Comparison of ENCODE assay signal across 8 mouse cellular contexts in genomic region chr5:64505227-64505834, GRCm38 (mm10).
DNase-seq lines count a peak whose midpoint lies in the region; ATAC-seq lines count a peak whose summit lies in the region.

No protein-coding gene starts in this region.

- H3K27me3 ChIP-seq in hindbrain, embryonic 16.5 days (replicated peaks; ENCODE audit: control insufficient read depth, insufficient read depth, low read length), result no peaks in the 10 kb centered on the region
- no peaks in the 10 kb centered on the region for H3K27me3 ChIP-seq in liver, embryonic 13.5 days

- peak; percentile 17 to 41 for DNase-seq in cerebellum, postnatal 10 days
- DNase-seq in cerebellum, adult 11-12 months, result no peak
- peak; percentile 47 for DNase-seq in brain, adult 2 months (ENCODE audit: low read depth, low spot score)
- DNase-seq in gastrocnemius, adult 18-20 months (ENCODE audit: low spot score), result peak; percentile 36
- DNase-seq in liver, embryonic 13.5 days, result peak; percentile 84
- peak; percentile 76 for DNase-seq in naive thymus-derived CD4-positive, alpha-beta T cell, adult 2 months (ENCODE audit: low read depth)
- DNase-seq in thymus, postnatal 0 days (ENCODE audit: low spot score), result peak; percentile 73

- peaks cover 11% of the 10 kb centered on the region; the same call in 1 of the 2 replicates for H3K4me1 ChIP-seq in hindbrain, embryonic 16.5 days (ENCODE audit: control insufficient read depth, insufficient read depth, low read depth, low read length)
- H3K4me1 ChIP-seq in liver, embryonic 13.5 days (replicated peaks), result peaks cover 80% of the 10 kb centered on the region

- 2% methylated on average over 17 of the region's 17 CpGs for WGBS in hindbrain, embryonic 16.5 days
- 3% methylated on average over 17 of the region's 17 CpGs for WGBS in liver, embryonic 13.5 days (ENCODE audit: insufficient replicate concordance)

- H3K9me3 ChIP-seq in hindbrain, embryonic 16.5 days (ENCODE audit: control insufficient read depth, low read length), result no peaks in the 10 kb centered on the region
- H3K9me3 ChIP-seq in liver, embryonic 13.5 days (replicated peaks), result no peaks in the 10 kb centered on the region

- H3K4me3 ChIP-seq in hindbrain, embryonic 16.5 days (ENCODE audit: low read length), result peak overlapping the region; percentile 35
- peak overlapping the region; percentile 60 for H3K4me3 ChIP-seq in liver, embryonic 13.5 days (replicated peaks)

- H3K36me3 ChIP-seq in hindbrain, embryonic 16.5 days (ENCODE audit: control insufficient read depth, insufficient read depth, low read length), result no peaks in the 10 kb centered on the region
- no peaks in the 10 kb centered on the region for H3K36me3 ChIP-seq in liver, embryonic 13.5 days

- ATAC-seq in hindbrain, embryonic 16.5 days, result peak; percentile 37; the same call in 1 of the 2 replicates
- ATAC-seq in liver, embryonic 13.5 days (ENCODE audit: low read depth), result peak; percentile 95

- H3K27ac ChIP-seq in hindbrain, embryonic 16.5 days (ENCODE audit: low read depth, low read length), result no peak overlapping the region
- H3K27ac ChIP-seq in liver, embryonic 13.5 days, result peak overlapping the region; percentile 94

- H3K4me2 ChIP-seq in hindbrain, embryonic 16.5 days (ENCODE audit: low read length), result peak overlapping the region; percentile 58
- peak overlapping the region; percentile 83 for H3K4me2 ChIP-seq in liver, embryonic 13.5 days

- no peak overlapping the region for H3K9ac ChIP-seq in hindbrain, embryonic 16.5 days (ENCODE audit: low read depth, low read length)
- H3K9ac ChIP-seq in liver, embryonic 13.5 days, result peak overlapping the region; percentile 65
